Mouse (Mus musculus): ENCODE results near the gene Tet2. TPM values are rescaled to one million over a fixed set of nuclear protein-coding genes. Genes with fewer than 3 reads are reported as not detected.

Gene Tet2
- polyA plus RNA-seq, 1 experiment from 2014 or later = 8.2 TPM

DNA sequence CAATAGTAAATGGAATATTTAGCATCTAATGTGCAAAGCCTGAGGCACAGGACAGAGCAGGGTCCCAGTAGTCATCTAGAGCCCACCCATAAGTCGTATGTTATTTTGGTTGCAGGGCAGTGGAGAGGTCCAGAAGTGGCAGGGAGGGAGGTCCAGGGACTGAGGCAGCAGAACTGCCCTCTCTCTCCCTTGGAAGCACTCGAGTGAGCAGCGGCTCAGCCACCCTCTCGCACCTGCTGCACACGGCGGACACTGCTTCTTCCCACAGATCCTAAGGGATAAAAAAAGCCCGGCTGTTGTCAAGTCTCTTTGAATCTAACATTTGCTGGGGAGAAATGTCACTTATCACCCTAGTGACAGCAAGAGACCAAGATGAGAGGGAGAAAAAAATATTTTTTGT lies 22.6 kb downstream of the Tet2 start:
- Histone ChIP-seq H3K9me3 (ENCODE audit: control insufficient read depth, low read length) (no peaks in the 10 kb centered on the region), H3K9ac (ENCODE audit: low read depth, low read length) (no peak overlapping the region), H3K4me3 (ENCODE audit: low read depth, low read length) (no peak overlapping the region), H3K36me3 (ENCODE audit: control insufficient read depth, insufficient read depth, low read length) (no peaks in the 10 kb centered on the region; the same call in 1 of the 2 replicates), H3K4me2 (no peak overlapping the region), H3K4me1 (replicated peaks; ENCODE audit: control insufficient read depth, insufficient read depth, low read length) (peaks cover 5% of the 10 kb centered on the region; the same call in 1 of the 2 replicates), H3K27me3 (replicated peaks; ENCODE audit: control insufficient read depth, insufficient read depth, low read length) (no peaks in the 10 kb centered on the region), H3K27ac (ENCODE audit: low read depth, low read length) (no peak overlapping the region)
- 83% methylated on average over 7 of the region's 7 CpGs for WGBS
- no peak for DNase-seq (ENCODE audit: low spot score)
- no peak for ATAC-seq (replicated peaks; ENCODE audit: low FRiP score)

DNA sequence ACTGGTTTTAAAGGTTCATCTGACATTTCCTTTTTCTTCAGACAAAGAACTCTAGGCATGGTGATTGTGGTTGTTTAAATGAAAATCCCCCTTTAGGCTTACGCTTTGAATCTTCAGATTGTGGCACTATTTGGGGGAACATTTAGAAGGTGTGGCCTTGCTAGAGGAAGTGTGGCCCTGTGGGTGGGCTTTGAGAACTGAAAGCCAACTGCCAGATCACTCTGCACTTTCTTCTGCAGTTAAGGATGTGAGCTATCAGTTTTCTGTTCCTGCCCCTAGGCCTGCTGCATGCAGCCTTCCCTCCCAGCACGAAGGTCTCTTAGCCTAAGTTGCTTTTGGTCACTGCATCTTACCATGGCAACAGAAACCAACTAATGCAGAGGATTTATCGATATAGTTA lies 26.1 kb downstream of the Tet2 start:
- Histone ChIP-seq H3K4me2 (no peak overlapping the region), H3K9ac (ENCODE audit: low read depth, low read length) (no peak overlapping the region), H3K27ac (ENCODE audit: low read depth, low read length) (no peak overlapping the region), H3K36me3 (ENCODE audit: control insufficient read depth, insufficient read depth, low read length) (no peaks in the 10 kb centered on the region; the same call in 1 of the 2 replicates), H3K9me3 (ENCODE audit: control insufficient read depth, low read length) (no peaks in the 10 kb centered on the region), H3K4me1 (replicated peaks; ENCODE audit: control insufficient read depth, insufficient read depth, low read length) (peaks cover 5% of the 10 kb centered on the region; the same call in 1 of the 2 replicates), H3K4me3 (ENCODE audit: low read depth, low read length) (no peak overlapping the region), H3K27me3 (replicated peaks; ENCODE audit: control insufficient read depth, insufficient read depth, low read length) (no peaks in the 10 kb centered on the region)
- no peak for DNase-seq (ENCODE audit: low spot score)
- WGBS = 83% methylated on average over 3 of the region's 3 CpGs
- no peak for ATAC-seq (replicated peaks; ENCODE audit: low FRiP score)

GRCm38 (mm10) chr3:133518116-133518515 lies 26.8 kb downstream of the Tet2 start:
- Histone ChIP-seq H3K9ac (ENCODE audit: low read depth, low read length) (no peak overlapping the region), H3K36me3 (ENCODE audit: control insufficient read depth, insufficient read depth, low read length) (no peaks in the 10 kb centered on the region; the same call in 1 of the 2 replicates), H3K27ac (ENCODE audit: low read depth, low read length) (no peak overlapping the region), H3K27me3 (replicated peaks; ENCODE audit: control insufficient read depth, insufficient read depth, low read length) (no peaks in the 10 kb centered on the region), H3K4me1 (replicated peaks; ENCODE audit: control insufficient read depth, insufficient read depth, low read length) (peaks cover under 1% of the 10 kb centered on the region; the same call in 1 of the 2 replicates), H3K4me3 (ENCODE audit: low read depth, low read length) (no peak overlapping the region), H3K9me3 (ENCODE audit: control insufficient read depth, low read length) (no peaks in the 10 kb centered on the region), H3K4me2 (no peak overlapping the region)
- no peak for ATAC-seq (replicated peaks; ENCODE audit: low FRiP score)
- no peak for DNase-seq (ENCODE audit: low spot score)
- 67% methylated on average over 6 of the region's 6 CpGs for WGBS

DNA sequence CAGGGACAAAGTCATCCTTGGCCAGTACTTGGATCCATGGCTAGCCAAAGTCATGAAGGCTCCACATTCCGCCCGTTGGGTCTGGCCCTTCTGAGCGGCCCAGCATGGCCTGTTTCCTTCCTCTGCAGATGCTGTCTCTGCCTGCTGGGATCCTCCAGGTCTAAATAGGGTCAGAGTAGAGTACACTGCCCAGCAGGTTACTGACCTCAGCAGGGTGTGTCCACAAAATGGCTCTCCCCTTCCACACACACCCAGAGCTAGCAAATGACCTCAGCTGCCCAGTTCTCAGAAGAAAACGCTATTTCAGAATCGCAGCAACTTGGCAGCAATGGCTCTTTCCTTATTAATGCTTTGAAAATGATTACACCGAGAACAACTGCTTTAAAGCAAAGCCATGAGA lies 27.5 kb downstream of the Tet2 start:
- Histone ChIP-seq H3K4me3 (ENCODE audit: low read depth, low read length) (no peak overlapping the region), H3K27me3 (replicated peaks; ENCODE audit: control insufficient read depth, insufficient read depth, low read length) (no peaks in the 10 kb centered on the region), H3K27ac (ENCODE audit: low read depth, low read length) (no peak overlapping the region), H3K9ac (ENCODE audit: low read depth, low read length) (no peak overlapping the region), H3K4me2 (no peak overlapping the region), H3K36me3 (ENCODE audit: control insufficient read depth, insufficient read depth, low read length) (no peaks in the 10 kb centered on the region; the same call in 1 of the 2 replicates), H3K4me1 (replicated peaks; ENCODE audit: control insufficient read depth, insufficient read depth, low read length) (no peaks in the 10 kb centered on the region), H3K9me3 (ENCODE audit: control insufficient read depth, low read length) (no peaks in the 10 kb centered on the region)
- WGBS = 88% methylated on average over 6 of the region's 6 CpGs
- DNase-seq (ENCODE audit: low spot score) (no peak), ATAC-seq (replicated peaks; ENCODE audit: low FRiP score) (no peak)

DNA sequence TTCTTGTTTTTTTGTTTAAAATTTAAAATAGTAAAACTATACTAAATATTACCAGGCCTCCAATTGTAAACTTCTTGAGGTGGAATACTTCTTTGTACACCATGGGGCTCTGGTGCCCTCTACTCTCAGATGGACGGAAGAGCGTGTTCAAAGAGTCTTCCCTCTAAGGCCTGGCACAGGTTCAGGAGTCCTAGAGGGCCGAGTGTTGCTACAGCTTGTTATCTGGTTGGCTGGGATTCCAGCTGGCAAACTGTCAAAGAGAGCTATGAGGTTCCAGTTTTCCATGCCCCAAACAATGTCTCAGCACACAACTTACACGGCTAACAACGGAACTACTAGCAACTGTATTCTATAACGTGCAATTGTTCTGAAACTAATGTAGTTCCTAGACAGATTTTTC lies 28.8 kb downstream of the Tet2 start:
- DNase-seq (ENCODE audit: low spot score) (no peak), ATAC-seq (replicated peaks; ENCODE audit: low FRiP score) (no peak)
- H3K4me2 ChIP-seq = no peak overlapping the region
- no peak overlapping the region for H3K4me3 ChIP-seq (ENCODE audit: low read depth, low read length)
- H3K4me1 ChIP-seq (replicated peaks; ENCODE audit: control insufficient read depth, insufficient read depth, low read length) = no peaks in the 10 kb centered on the region
- no peak overlapping the region for H3K27ac ChIP-seq (ENCODE audit: low read depth, low read length)
- no peak overlapping the region for H3K9ac ChIP-seq (ENCODE audit: low read depth, low read length)
- H3K36me3 ChIP-seq (ENCODE audit: control insufficient read depth, insufficient read depth, low read length) = peaks cover 4% of the 10 kb centered on the region; the same call in 1 of the 2 replicates
- no peaks in the 10 kb centered on the region for H3K9me3 ChIP-seq (ENCODE audit: control insufficient read depth, low read length)
- no peaks in the 10 kb centered on the region for H3K27me3 ChIP-seq (replicated peaks; ENCODE audit: control insufficient read depth, insufficient read depth, low read length)
- 88% methylated on average over 6 of the region's 6 CpGs for WGBS

DNA sequence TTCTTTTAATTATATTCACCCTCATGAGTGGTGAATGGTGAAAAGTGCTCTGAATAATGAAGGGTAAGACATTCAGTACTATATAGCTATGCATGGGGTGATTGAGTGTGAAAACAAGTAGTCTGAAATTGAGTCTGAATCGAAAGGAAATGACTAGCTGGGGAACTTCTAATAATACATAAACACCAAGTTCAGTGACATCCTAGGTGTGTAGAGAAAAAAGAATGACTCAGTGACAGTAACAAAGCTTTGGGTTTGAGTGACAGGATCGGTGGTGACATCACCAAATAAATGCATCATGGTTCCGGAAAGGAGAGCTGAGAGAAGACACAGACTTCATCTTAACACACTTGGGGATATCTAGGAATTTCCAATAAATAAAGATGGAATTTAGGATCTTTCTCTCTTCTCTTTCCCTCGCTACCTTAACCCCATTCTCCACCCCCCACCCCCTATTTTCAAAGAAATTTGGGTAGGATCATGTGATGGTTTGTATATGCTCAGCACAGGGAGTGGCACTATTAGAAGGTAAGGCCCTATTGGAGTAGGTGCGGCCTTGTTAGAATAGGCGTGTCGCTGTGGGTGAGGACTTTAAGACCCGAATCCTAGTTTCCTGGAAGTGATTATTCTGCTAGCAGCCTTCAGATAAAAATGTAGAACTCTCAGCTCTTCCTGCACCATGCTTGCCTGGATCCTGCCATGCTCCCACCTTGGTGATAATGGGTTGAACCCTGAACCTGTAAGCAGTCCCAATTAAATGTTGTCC lies 29.6 kb downstream of the Tet2 start:
- no peak overlapping the region for H3K27ac ChIP-seq (ENCODE audit: low read depth, low read length)
- ATAC-seq (replicated peaks; ENCODE audit: low FRiP score) (no peak), DNase-seq (ENCODE audit: low spot score) (no peak)
- no peaks in the 10 kb centered on the region for H3K27me3 ChIP-seq (replicated peaks; ENCODE audit: control insufficient read depth, insufficient read depth, low read length)
- no peaks in the 10 kb centered on the region for H3K9me3 ChIP-seq (ENCODE audit: control insufficient read depth, low read length)
- peaks cover 4% of the 10 kb centered on the region; the same call in 1 of the 2 replicates for H3K36me3 ChIP-seq (ENCODE audit: control insufficient read depth, insufficient read depth, low read length)
- no peak overlapping the region for H3K9ac ChIP-seq (ENCODE audit: low read depth, low read length)
- 88% methylated on average over 8 of the region's 8 CpGs for WGBS
- no peaks in the 10 kb centered on the region for H3K4me1 ChIP-seq (replicated peaks; ENCODE audit: control insufficient read depth, insufficient read depth, low read length)
- H3K4me3 ChIP-seq (ENCODE audit: low read depth, low read length) = no peak overlapping the region
- no peak overlapping the region for H3K4me2 ChIP-seq

GRCm38 (mm10) chr3:133514290-133514689 lies 30.6 kb downstream of the Tet2 start:
- Histone ChIP-seq H3K9ac (ENCODE audit: low read depth, low read length) (no peak overlapping the region), H3K9me3 (ENCODE audit: control insufficient read depth, low read length) (no peaks in the 10 kb centered on the region), H3K4me2 (no peak overlapping the region), H3K36me3 (ENCODE audit: control insufficient read depth, insufficient read depth, low read length) (peaks cover 4% of the 10 kb centered on the region; the same call in 1 of the 2 replicates), H3K4me1 (replicated peaks; ENCODE audit: control insufficient read depth, insufficient read depth, low read length) (no peaks in the 10 kb centered on the region), H3K27me3 (replicated peaks; ENCODE audit: control insufficient read depth, insufficient read depth, low read length) (no peaks in the 10 kb centered on the region), H3K4me3 (ENCODE audit: low read depth, low read length) (no peak overlapping the region), H3K27ac (ENCODE audit: low read depth, low read length) (no peak overlapping the region)
- 91% methylated on average over 12 of the region's 12 CpGs for WGBS
- DNase-seq (ENCODE audit: low spot score) (no peak), ATAC-seq (replicated peaks; ENCODE audit: low FRiP score) (no peak)

DNA sequence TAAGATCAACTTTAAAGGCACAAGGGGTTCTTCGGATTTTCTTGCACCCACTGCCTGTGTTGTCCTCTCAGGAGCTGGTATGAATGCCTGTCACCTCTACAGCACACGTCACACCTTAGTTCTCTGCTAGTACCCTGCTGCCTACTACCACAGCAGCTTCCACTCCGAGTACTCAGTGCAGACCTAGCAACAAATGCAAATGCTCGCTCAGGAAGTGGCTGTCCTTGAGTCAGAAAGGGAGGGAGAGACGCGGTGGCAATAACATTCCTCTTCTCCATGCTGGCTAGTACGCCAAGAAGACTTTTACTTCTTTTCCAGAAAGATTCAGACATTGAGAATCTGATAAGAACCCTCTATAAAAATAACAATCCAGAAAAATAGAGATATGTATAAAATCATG lies 31.5 kb downstream of the Tet2 start:
- no peak for ATAC-seq (replicated peaks; ENCODE audit: low FRiP score)
- no peaks in the 10 kb centered on the region for H3K27me3 ChIP-seq (replicated peaks; ENCODE audit: control insufficient read depth, insufficient read depth, low read length)
- H3K36me3 ChIP-seq (ENCODE audit: control insufficient read depth, insufficient read depth, low read length) = peaks cover 4% of the 10 kb centered on the region; the same call in 1 of the 2 replicates
- no peak overlapping the region for H3K9ac ChIP-seq (ENCODE audit: low read depth, low read length)
- WGBS = 89% methylated on average over 7 of the region's 7 CpGs
- no peaks in the 10 kb centered on the region for H3K9me3 ChIP-seq (ENCODE audit: control insufficient read depth, low read length)
- no peak overlapping the region for H3K4me3 ChIP-seq (ENCODE audit: low read depth, low read length)
- no peak overlapping the region for H3K4me2 ChIP-seq
- no peaks in the 10 kb centered on the region for H3K4me1 ChIP-seq (replicated peaks; ENCODE audit: control insufficient read depth, insufficient read depth, low read length)
- H3K27ac ChIP-seq (ENCODE audit: low read depth, low read length) = no peak overlapping the region
- no peak for DNase-seq (ENCODE audit: low spot score)

DNA sequence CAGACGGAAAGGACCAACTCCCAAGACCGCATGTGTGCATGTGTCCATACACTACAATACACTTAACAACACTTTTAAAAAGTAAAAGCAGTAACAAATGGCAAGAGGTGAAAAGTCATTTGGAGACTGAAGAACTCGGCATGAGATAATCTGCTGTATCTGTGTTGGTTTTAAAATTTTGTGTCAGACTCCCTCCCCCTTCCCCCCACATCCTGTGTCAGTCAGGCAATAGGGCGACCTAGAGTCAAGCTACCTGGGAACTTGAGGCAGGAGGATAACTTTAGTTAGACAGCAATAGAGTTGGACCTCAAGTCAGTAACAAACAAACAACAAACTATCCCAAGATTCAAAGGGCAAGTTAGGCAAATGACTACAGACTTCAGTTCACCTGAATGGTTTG lies 34.6 kb downstream of the Tet2 start:
- no peaks in the 10 kb centered on the region for H3K4me1 ChIP-seq (replicated peaks; ENCODE audit: control insufficient read depth, insufficient read depth, low read length)
- no peaks in the 10 kb centered on the region for H3K27me3 ChIP-seq (replicated peaks; ENCODE audit: control insufficient read depth, insufficient read depth, low read length)
- H3K36me3 ChIP-seq (ENCODE audit: control insufficient read depth, insufficient read depth, low read length) = peaks cover 4% of the 10 kb centered on the region; the same call in 1 of the 2 replicates
- no peak overlapping the region for H3K9ac ChIP-seq (ENCODE audit: low read depth, low read length)
- H3K27ac ChIP-seq (ENCODE audit: low read depth, low read length) = no peak overlapping the region
- no peak overlapping the region for H3K4me2 ChIP-seq
- no peak overlapping the region for H3K4me3 ChIP-seq (ENCODE audit: low read depth, low read length)
- DNase-seq (ENCODE audit: low spot score) = no peak
- 80% methylated on average over 4 of the region's 4 CpGs for WGBS
- H3K9me3 ChIP-seq (ENCODE audit: control insufficient read depth, low read length) = no peaks in the 10 kb centered on the region
- no peak for ATAC-seq (replicated peaks; ENCODE audit: low FRiP score)
